Mouse (Mus musculus) liver, embryonic 14.5 days (tissue): Measurements from ENCODE around the gene Gadd45g.

Experiments used
- CTCF ChIP-seq: IDR thresholded peaks from 2 replicates; pipeline ENCODE4 v1.5.1; 2016; ENCODE audit warnings: antibody characterized with exemption, low read depth, control low read depth
- EP300 ChIP-seq: IDR thresholded peaks from 2 replicates; pipeline ENCODE4 v1.6.1; 2016; ENCODE audit warnings: antibody characterized with exemption, low read depth

- TF ChIP-seq CTCF: no peak
- TF ChIP-seq EP300: no peak
Measured at GRCm38 (mm10) chr13:51882218-51882617, 35.7 kb downstream of the Gadd45g start.
